Mouse (Mus musculus) monocyte, adult 2 months (primary cell): ENCODE data around the gene Plekhb1.
A peak's percentile ranks its signal among the peaks of the same experiment; 100 is the strongest.

Experiments used
- DNase-seq, 2 experiments: peaks; one replicate each; pipeline ENCODE4 v3.0.0; 2022; ENCODE audit warnings: low spot score in 2 of 2, low read depth in 1 of 2

The Plekhb1 gene

DNA sequence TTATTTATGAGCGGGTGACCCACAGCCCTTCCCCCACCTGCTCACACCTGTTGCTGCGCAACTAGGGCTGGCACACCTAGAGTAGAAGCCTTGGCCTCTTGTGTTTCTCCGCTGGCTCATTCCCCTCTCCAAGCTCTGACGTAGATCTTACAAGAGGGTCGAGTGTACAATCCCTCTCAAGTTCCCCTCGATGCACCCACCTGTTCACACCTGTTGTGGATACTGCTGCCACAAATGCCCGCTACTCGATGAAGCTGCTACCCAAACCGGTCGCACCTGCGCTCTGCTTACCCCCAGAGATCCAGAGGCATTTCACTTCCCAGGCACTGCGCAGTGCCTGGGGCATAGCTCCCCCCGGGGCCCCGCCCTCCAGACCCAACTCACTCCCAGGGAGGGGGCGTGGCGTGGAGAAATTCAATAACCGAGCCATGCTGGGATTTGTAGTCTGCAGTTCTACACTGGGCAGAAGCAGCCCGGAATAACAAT lies 4.1 kb downstream of the Plekhb1 start:
- DNase-seq, result no peak

GRCm38 (mm10) chr7:100656739-100657138 lies 5.5 kb downstream of the Plekhb1 start:
- no peak for DNase-seq

GRCm38 (mm10) chr7:100654441-100654840 lies 7.8 kb downstream of the Plekhb1 start:
- no peak for DNase-seq

DNA sequence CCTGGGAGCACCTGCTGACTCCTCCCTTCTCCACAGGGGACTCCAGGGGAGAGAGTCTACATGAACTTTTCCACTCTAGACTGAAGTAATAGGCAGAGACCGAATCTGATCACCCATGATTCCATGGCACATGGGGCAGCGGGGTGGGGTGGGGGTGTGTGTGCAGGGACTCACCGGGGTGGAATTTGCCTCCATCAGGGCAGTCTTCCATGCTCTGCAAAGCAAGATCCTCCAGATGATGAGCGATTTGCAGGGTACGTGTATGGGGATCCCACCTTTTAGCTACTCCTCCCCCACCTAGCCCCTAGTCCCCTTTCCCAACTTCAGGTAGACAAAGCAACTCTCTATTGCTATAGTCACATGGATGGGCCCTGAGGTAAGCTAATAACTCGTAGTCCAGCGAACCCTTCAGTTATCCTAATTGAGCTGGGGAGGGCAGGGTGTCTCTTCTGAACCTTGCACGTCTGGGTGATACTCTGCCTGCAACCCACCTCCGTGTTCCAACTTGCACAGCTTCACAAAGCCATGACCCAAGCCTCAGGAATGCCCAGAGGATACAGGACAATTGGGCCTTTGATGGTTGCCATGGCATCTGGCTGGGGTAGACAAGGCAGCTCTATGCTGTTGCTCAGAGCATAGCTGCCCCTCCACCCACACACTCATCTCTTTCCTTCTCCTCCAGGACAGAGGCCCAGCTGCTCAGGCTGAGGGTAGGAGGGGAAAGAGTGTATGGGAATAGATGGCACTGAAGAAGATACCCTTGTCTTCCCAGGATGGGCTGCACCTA lies 8.5 kb downstream of the Plekhb1 start:
- DNase-seq, result no peak

- DNase-seq, result no peak
Observed at GRCm38 (mm10) chr7:100651011-100651410, 11.2 kb downstream of the Plekhb1 start.

DNA sequence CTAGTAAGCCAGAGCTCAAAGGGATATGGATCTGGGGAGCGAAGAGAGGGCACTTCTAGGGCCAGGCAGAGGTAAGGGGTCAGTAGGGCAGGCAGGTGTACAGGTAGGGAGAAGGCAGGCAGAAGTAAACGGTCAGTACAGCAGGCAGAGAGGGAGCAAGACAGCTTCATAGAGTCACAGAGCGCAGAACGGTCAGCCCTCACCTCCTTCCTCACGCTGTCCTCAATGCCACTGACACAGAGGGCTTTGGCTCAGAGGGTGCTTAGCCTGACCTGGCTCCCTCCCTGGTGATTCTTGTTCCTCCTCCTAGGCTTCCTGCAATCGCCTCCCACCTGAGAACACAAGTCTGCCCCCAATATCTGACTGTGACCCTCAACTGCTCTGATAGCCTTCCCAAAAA lies 11.8 kb downstream of the Plekhb1 start:
- no peak for DNase-seq

GRCm38 (mm10) chr7:100649826-100650225 lies 12.4 kb downstream of the Plekhb1 start:
- no peak for DNase-seq

- DNase-seq, result no peak
Observed at GRCm38 (mm10) chr7:100649095-100649494, 13.1 kb downstream of the Plekhb1 start.

DNA sequence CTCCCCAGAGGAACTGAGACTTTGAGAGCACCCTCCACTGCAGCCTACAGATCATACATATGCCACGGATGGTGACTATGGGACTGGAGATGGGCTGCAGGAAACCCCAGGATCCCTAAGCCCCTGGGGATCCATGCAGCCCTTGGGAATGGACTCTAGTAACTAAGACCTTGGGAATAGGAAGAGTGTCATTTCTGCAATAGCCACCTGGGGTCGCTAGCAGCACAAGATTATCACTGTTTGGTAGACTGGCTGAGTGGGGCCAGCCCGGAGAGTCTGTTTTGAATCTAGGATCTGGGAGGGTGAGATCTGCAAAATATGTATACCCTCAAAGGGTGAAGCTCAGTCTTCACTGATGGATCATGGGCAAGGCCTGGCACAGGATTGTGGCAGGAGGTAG lies 17.1 kb downstream of the Plekhb1 start:
- peak in 1 of 2 experiments; percentile 41 for DNase-seq

GRCm38 (mm10) chr7:100642413-100642812 lies 19.8 kb downstream of the Plekhb1 start:
- no peak for DNase-seq

DNA sequence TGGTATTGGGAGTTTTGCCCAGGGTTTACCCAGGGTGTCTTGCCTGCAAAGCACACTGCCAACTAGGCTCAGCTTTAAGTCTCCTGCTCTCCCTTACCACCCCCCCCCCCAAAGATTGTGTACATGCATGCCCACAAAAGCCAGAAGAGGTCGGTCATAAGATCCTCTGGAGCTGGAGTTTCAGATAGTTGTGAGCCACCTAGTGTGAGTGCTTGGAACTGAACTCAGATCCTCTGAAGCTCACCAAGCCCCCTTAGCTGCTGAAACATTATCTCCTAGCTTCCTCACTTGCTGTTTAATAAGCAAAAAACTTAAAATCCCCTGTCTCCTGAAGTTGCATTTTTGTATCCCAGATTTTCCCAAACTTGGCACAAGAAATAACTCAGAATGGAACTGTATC lies 24.6 kb downstream of the Plekhb1 start:
- DNase-seq, result no peak

- DNase-seq, result no peak
Observed at GRCm38 (mm10) chr7:100624538-100624937, 37.7 kb downstream of the Plekhb1 start.

DNA sequence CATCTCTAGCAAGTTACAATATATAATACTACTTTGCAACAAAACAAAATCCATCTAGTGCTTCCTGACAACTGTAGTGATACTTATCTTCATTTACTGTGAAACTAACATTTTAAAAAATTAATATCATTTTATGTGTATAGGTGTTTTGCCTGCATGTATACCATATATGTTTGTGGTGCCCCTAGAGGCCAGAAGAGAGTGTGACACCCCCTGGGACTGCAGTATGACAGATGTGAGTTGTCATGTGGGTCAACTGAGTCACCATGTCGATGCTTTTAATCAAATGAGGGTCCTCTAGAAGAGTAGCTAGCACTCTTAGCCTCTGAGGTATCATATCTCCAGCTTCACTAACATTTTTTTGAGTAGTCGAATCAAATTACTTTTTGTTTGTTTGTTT lies 39.9 kb downstream of the Plekhb1 start:
- DNase-seq, result no peak

DNA sequence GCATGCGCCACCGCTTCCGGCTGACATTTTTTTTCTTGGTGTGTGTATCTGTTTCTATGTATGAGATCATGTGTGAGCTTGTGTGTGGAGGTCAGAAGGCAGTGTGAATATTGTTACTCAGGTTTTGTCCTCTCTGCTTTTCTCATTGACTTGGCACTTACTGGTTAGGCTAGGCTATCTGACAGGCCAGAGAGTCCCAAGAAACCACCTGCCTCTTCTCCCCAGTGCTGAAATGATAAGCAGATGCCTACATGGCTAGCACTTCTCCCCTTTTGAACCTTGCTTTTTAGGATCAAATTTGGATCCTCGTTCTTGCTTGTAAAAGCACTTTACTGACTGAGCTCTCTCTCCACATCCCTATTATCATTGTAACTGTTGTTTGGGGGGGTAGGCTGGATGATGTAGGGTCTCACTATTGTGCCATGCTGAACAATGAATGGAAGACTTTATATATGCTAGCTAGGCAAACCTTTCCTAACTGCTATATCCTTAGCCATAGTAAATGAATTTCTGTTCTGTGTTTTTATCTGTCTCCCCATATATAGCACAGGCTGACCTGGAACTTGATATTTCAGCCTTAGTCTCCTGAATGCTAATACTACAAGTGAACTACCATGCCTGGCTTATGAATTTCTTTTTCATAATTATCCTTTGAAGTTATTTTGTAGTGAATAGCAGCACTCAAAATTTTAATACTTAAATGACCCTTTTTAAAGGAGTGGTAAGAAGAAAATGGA lies 45.9 kb downstream of the Plekhb1 start:
- DNase-seq, result no peak

DNA sequence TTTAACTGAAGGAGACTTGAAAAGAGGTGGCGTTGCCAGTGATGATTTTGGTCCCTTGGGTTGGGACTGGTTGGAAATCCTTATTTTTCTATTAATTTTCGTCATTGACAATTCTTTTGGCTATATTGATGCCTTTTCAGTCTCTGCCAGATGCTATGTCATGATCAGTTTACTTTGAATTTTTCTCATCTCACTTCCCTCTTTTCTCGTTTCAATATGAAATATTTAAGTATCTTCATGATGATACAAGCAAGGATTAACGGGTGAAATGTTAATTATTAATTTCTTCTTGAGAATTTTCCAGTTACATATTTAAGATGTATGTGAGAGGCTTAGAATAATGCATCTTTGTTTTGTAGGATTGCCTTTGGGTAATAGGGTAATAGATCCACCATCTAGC lies 53.3 kb downstream of the Plekhb1 start:
- no peak for DNase-seq

- DNase-seq, result no peak
Observed at GRCm38 (mm10) chr7:100608130-100608741, 54.0 kb downstream of the Plekhb1 start, which contains the start of gene Mrpl48. Mrpl48 (minus strand) TSS chr7:100608301.

- peak; percentile 88 to 90 for DNase-seq
Observed at GRCm38 (mm10) chr7:100607214-100608129, 54.7 kb downstream of the Plekhb1 start, which contains the start of gene Rab6a. Rab6a (plus strand) TSS chr7:100607410.

DNA sequence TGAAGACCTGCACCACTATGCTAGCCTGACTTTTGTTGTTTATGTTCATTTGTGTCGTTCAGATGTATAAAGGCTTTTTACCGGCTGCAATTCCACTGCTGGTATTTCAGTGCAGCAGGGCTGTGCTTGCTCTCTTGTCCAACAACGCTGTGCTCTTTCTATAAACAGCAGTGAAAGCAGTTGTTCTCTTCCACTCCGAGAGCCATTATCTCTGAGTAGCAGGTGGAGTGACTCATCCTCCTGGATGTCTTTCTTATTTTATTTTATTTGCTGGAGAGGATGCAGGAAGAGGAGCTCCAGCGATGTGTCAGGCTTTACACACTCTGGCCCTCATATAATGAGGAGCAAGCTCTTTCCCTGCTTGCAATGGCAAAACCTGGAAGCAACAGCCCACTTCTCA lies 62.0 kb downstream of the Plekhb1 start:
- no peak for DNase-seq

DNA sequence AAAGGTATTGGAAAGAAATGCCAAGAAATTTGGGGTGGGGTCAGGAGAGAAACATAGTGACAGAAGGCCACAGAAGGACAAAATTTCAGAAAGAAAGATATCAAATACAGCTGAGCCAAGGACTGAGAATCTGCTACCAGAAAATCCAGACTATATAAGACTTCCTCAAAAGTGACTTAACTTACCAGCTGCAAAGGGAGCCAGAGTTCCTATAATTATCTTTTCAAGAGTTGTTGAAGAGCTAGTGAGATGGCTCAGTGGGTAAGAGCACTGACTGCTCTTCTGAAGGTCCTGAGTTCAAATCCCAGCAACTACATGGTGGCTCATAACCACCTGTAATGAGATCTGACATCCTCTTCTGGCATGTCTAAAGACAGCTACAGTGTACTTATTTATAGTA lies 68.9 kb downstream of the Plekhb1 start:
- no peak for DNase-seq
